In the genomic region with DNA sequence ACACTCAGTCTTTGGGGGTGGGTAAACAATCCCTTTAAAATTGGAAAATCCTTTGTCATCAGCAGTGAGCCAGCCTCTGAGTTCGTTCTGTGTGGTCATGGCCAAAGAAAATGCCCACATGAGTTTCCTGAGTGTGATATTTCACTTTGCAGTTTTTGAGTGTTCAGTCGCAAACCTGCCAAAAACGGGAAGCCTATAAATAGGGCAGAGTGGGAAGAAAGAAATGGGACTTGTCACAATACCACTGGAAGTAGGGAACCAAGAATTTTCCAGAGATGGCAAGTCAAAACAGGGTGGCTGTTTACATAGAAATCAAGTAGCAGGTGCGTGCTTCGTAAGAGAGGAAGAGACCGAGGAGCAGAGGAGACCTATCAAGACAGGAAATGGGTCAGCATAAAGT, we compare ENCODE assay signal across 22 mouse cellular contexts. TPM values are rescaled to one million over a fixed set of nuclear protein-coding genes. Genes with fewer than 3 reads are reported as not detected.
DNase-seq lines count a peak whose midpoint lies in the region.
"Had no signal": no experiment of that assay in that cellular context is flagged by ENCODE, and none has a peak within 500 bp of the region (broad histone marks: within the 10 kb centered on the region; RNA-seq: fewer than 3 reads in every experiment).

No protein-coding gene starts in this region.

- DNase-seq in frontal cortex, adult 2 months (ENCODE audit: extremely low spot score in 1 of 2, low spot score in 1 of 2) = peak; percentile 74 to 88
- no peak for DNase-seq in frontal cortex, postnatal 10 days (ENCODE audit: low spot score in 2 of 2)
- peak; percentile 86 for DNase-seq in right cerebral cortex, adult 18-20 months
- no peak for DNase-seq in right cerebral cortex, postnatal 14 days
- peak; percentile 66 to 88 for DNase-seq in left cerebral cortex, postnatal 14 days (ENCODE audit: low spot score in 2 of 2)
- no peak for DNase-seq in heart, adult 11 months
- no peak for DNase-seq in ovary, postnatal 14 days (ENCODE audit: low spot score)
- DNase-seq: adrenal gland, postnatal 36 days; cerebellum, adult 11-12 months; cerebellum, postnatal 25 days; heart, postnatal 36 days; kidney, adult 18-20 months; layer of hippocampus, postnatal 36 days; lung, adult 18-20 months; lung, postnatal 14 days; midbrain, embryonic 14.5 days had no signal

- intact Hi-C loops in left cerebral cortex, postnatal 14 days (cut with DNase I) = no loop called here

RNA-seq across cellular contexts. Expression of a gene that starts 4.0 kb away (rescaled TPM):
- polyA plus RNA-seq in frontal cortex, adult 2 months (2012; rRNA removed) = 26.0 and 28.9 TPM in 2 replicates
- total RNA-seq in left cerebral cortex, postnatal 14 days (2021) = 10 to 100 TPM; 30.4 to 32.1 TPM

RNA-seq across cellular contexts. Expression of a gene that starts 53.0 kb away (rescaled TPM):
- polyA plus RNA-seq in frontal cortex, adult 2 months (2012; rRNA removed) = 18.1 and 20.1 TPM in 2 replicates
- total RNA-seq in left cerebral cortex, postnatal 14 days (2021) = 10 to 100 TPM; 13.3 to 20.7 TPM
- total RNA-seq: ES-E14; megakaryocyte-erythroid progenitor cell, adult 5-6 weeks had no signal
- polyA plus RNA-seq: forebrain, embryonic 14.5 days had no signal

RNA-seq across cellular contexts. Expression of a gene that starts 59.4 kb away (rescaled TPM):
- polyA plus RNA-seq in frontal cortex, adult 2 months (2012; rRNA removed) = 0.06 and 0.11 TPM in 2 replicates
- total RNA-seq in left cerebral cortex, postnatal 14 days (2021) = not detected
- total RNA-seq: ES-E14; gastrocnemius, postnatal 4 days; heart, postnatal 36 days; megakaryocyte-erythroid progenitor cell, adult 5-6 weeks had no signal
- polyA plus RNA-seq: limb, embryonic 13.5 days; neural tube, embryonic 11.5 days had no signal

Comparison
In these comparisons a context has a peak if more than half of its experiments do, and no peak if none do; other contexts are left out.
1. DNase-seq: peak in frontal cortex, adult 2 months (2 of 2), right cerebral cortex, adult 18-20 months (single experiment) and left cerebral cortex, postnatal 14 days (2 of 2); none in frontal cortex, postnatal 10 days (0 of 2), right cerebral cortex, postnatal 14 days (single experiment), heart, adult 11 months (single experiment) and ovary, postnatal 14 days (single experiment).